Mouse (Mus musculus): ENCODE data around the gene Grk3.

Grk3 gene

DNA sequence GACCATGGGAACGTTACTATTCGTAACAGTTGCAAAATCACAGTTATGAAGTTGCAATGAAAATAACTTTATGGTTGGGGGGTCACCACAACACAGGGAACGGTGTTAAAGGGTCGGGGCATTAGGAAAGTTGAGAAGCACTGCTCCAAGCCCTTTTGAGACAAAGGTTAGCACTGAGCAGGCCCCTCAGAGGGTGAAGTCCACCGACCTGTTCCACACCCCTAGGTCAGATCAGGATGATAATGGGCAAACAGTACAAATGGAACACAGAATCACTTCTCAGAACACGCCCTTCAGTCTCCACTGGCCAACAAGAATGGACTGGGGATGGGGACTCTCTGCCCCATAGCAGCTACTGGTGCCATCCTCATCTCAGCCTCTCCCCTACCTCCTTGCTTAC lies 142.6 kb downstream of the Grk3 start:
- in situ Hi-C loops (cut with MboI, MseI): loop anchor here in 1 of 2 experiments (5.0 kb wide), 1 partner anchor 179 kb away; no protein-coding TSS in a partner anchor

DNA sequence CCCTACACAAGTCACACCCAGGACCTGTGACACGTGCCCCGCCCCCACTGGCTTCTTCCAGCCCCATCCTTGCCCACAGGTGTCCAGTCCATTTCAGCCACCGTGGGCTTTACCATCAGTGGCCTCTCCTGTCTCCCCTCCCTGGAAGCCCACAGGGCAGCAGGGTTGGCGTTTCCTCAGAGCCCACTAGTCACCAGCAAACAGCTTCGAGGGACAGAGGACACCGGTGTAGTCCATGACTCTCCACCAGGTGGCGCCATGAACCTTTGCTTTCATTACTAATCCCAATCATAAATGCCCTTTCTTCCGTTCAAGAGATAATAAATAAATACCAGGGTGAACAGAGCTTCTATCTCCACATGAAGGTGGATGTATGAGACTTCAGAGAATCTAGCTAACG lies 144.9 kb downstream of the Grk3 start:
- in situ Hi-C loops (cut with MboI, MseI): loop anchor here in 1 of 2 experiments (5.0 kb wide), 1 partner anchor 182 kb away; no protein-coding TSS in a partner anchor

DNA sequence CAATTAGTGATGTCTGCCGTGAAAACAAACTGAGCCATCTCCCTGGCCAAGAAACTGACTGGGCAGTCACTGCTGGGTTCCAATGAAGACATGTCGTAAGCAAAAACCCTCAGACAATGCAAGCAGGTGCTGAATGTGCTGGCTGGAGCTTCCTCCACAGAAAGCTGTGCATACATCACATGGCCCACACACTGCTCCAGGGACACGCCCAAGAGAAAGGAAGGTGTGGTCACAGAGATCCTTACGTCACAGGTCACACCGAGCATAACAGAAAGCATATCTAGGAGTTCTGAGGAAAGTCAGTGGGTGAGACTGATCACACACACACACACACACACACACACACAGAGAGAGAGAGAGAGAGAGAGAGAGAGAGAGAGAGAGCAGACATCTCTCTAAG lies 147.0 kb downstream of the Grk3 start:
- in situ Hi-C loops (cut with MboI, MseI): loop anchor here in 1 of 2 experiments (5.0 kb wide), 1 partner anchor 189 kb away; no protein-coding TSS in a partner anchor

DNA sequence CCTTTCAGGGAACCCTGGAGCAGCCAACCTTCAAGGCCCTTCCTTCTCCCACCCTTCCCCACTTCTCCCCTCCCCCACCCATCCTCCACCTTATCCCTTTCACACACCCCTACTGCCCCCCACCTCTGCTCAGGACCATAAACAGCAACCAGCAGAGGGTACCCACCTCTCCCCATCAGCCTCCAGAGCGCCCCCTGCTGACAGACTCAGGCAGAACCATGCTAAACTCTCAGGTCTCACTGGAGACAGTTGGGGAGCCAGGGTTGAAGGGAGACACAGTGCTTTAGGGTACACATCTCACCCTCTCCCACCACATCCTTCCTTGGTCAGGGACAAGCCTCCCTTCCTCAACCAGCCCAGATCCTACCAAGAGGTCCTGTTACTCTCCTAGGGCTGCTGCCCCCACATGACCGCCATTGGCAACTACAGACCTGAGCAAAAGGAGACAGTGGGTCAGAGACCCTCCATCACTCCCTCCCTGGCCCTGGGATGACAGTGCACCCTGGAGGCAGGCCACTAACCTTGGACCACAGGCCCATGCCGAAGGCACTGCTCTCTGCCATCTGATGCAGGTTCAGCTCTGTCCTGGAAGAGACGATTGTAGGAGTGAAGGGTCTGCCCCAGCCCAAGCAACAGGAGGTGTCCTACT lies 150.7 kb downstream of the Grk3 start:
- in situ Hi-C loops (cut with MboI, MseI): loop anchor here in 1 of 2 experiments (5.0 kb wide), 1 partner anchor 192 kb away; no protein-coding TSS in a partner anchor

All from T-helper 17 cell (primary cell).